Mouse (Mus musculus): ENCODE results near the gene Raf1. TPM values are rescaled to one million over a fixed set of nuclear protein-coding genes. Genes with fewer than 3 reads are reported as not detected.

Gene Raf1
- polyA plus RNA-seq, 1 experiment from 2014 or later, result 146 TPM

DNA sequence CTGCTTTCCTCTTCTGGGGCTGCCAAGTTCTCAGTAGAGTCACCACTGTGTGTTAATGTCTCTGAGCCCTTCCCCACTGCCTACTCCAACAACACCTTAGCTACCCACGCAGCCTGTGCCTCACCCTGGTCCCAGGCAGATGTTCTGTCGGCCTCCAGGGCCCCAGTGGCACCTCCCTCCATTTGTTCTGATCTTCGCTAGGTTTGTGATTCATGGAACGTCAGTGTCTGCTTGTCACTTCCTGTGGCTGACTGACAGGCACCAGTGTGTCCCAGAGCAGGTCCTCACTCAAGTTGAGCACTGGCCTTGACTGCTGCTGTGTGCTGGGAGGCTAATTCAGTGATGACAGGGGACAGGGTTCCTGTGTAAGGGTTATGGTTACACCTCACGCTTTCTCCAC, 99.0 kb downstream of the Raf1 start:
- Histone ChIP-seq H3K27me3 (replicated peaks) (no peaks in the 10 kb centered on the region), H3K4me3 (no peak overlapping the region), H3K9me3 (no peaks in the 10 kb centered on the region), H3K4me2 (no peak overlapping the region), H3K4me1 (no peaks in the 10 kb centered on the region), H3K9ac (no peak overlapping the region), H3K27ac (no peak overlapping the region), H3K36me3 (replicated peaks) (peaks cover 19% of the 10 kb centered on the region; the same call in 1 of the 2 replicates)
- 89% methylated on average over 5 of the region's 5 CpGs for WGBS
- ATAC-seq (replicated peaks), result no peak

DNA sequence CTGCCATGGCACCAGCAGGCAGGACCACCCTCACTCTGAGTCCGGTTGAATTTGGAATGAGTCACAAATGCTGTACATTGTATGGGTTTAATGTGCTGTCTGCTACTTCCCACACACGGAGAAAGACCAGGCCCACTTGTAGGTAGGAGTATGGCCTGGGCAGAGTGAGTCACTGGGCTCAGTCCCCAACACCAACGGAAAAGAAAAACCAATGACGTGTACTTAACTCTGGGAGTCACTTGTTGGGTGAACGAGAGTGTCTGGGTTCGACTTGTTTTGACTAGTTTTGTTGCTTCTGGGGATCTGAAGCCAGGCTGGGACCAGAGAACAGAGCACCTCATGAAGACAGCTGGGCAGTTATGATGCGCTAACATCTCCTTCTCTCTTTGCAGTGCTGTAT, 102.3 kb downstream of the Raf1 start:
- Histone ChIP-seq H3K27me3 (replicated peaks) (no peaks in the 10 kb centered on the region), H3K9me3 (no peaks in the 10 kb centered on the region), H3K9ac (no peak overlapping the region), H3K4me3 (no peak overlapping the region), H3K27ac (no peak overlapping the region), H3K4me2 (no peak overlapping the region), H3K36me3 (replicated peaks) (peaks cover 29% of the 10 kb centered on the region), H3K4me1 (no peaks in the 10 kb centered on the region)
- WGBS, result 95% methylated on average over 7 of the region's 7 CpGs
- no peak for ATAC-seq (replicated peaks)

Other genes starting within 250 kb of the Raf1 start
- 34.6 and 35.5 TPM in 2 replicates for gene Tsen2, start 132.0 kb downstream of the Raf1 start, polyA plus RNA-seq (2015; fragmentation: Nextera tagmentation; extraction: Ambion mirVana)
- gene Mkrn2os, start 84.1 kb downstream of the Raf1 start, polyA plus RNA-seq (2015; fragmentation: Nextera tagmentation; extraction: Ambion mirVana), result 0.49 and 0.74 TPM in 2 replicates
- gene Mkrn2, start 74.7 kb downstream of the Raf1 start, polyA plus RNA-seq (2015; fragmentation: Nextera tagmentation; extraction: Ambion mirVana), result 36.8 and 40.0 TPM in 2 replicates
- 0.74 and 1.2 TPM in 2 replicates for gene Tmem40, start 85.8 kb upstream of the Raf1 start, polyA plus RNA-seq (2015; fragmentation: Nextera tagmentation; extraction: Ambion mirVana)
- gene Cand2, start 97.9 kb upstream of the Raf1 start, polyA plus RNA-seq (2015; fragmentation: Nextera tagmentation; extraction: Ambion mirVana), result 11.4 and 12.2 TPM in 2 replicates
- 881 and 890 TPM in 2 replicates for gene Rpl32, start 132.1 kb upstream of the Raf1 start, polyA plus RNA-seq (2015; fragmentation: Nextera tagmentation; extraction: Ambion mirVana)
- gene Efcab12, start 161.8 kb upstream of the Raf1 start, polyA plus RNA-seq (2015; fragmentation: Nextera tagmentation; extraction: Ambion mirVana), result 2.7 and 2.8 TPM in 2 replicates
- gene Mbd4, start 176.7 kb upstream of the Raf1 start, polyA plus RNA-seq (2015; fragmentation: Nextera tagmentation; extraction: Ambion mirVana), result 9.4 and 11.7 TPM in 2 replicates
- gene Ift122, start 176.8 kb upstream of the Raf1 start, polyA plus RNA-seq (2015; fragmentation: Nextera tagmentation; extraction: Ambion mirVana), result 33.1 and 34.4 TPM in 2 replicates

All from midbrain, embryonic 15.5 days (tissue).